ENCODE assay signal across 8 mouse cellular contexts in genomic region chr6:119451981-119452499, GRCm38 (mm10). TPM values are rescaled to one million over a fixed set of nuclear protein-coding genes. Genes with fewer than 3 reads are reported as not detected.
A peak's percentile ranks its signal among the peaks of the same experiment; 100 is the strongest.
DNase-seq lines count a peak whose midpoint lies in the region; ATAC-seq and TF ChIP-seq lines count a peak whose summit lies in the region.

No protein-coding gene starts in this region.

- H3K4me2 ChIP-seq in intestine, embryonic 16.5 days (ENCODE audit: low read depth, low read length): peak overlapping the region; percentile 78
- peak overlapping the region; percentile 62 for H3K4me2 ChIP-seq in stomach, postnatal 0 days (replicated peaks; ENCODE audit: low read depth)

- H3K4me1 ChIP-seq in intestine, embryonic 16.5 days (ENCODE audit: control insufficient read depth, insufficient read depth, low read length): peaks cover 23% of the 10 kb centered on the region
- peaks cover 60% of the 10 kb centered on the region for H3K4me1 ChIP-seq in midbrain, embryonic 10.5 days
- H3K4me1 ChIP-seq in stomach, postnatal 0 days (replicated peaks; ENCODE audit: control insufficient read depth, insufficient read depth): 0 out of 2 replicates have a peak, but pooled peaks cover 3% of the 10 kb centered on the region

- ATAC-seq in intestine, embryonic 16.5 days: peak; percentile 31
- ATAC-seq in stomach, postnatal 0 days (ENCODE audit: low FRiP score, low TSS enrichment): peak; percentile 28; the same call in 1 of the 2 replicates

- peak overlapping the region; percentile 56 for H3K9ac ChIP-seq in intestine, embryonic 16.5 days (ENCODE audit: low read depth, low read length)
- peak overlapping the region; percentile 55 for H3K9ac ChIP-seq in stomach, postnatal 0 days (ENCODE audit: low read length)

- peak; percentile 75 for DNase-seq in adrenal gland, postnatal 10 days
- peak; percentile 67 to 80 for DNase-seq in cerebellum, postnatal 14 days
- DNase-seq in frontal cortex, postnatal 25 days (ENCODE audit: low spot score in 2 of 2): peak; percentile 48 to 67
- DNase-seq in left cerebral cortex, postnatal 36 days (ENCODE audit: low spot score in 2 of 2): peak; percentile 77 to 83
- DNase-seq in midbrain, embryonic 10.5 days (ENCODE audit: low spot score): peak; percentile 66
- peak; percentile 68 for DNase-seq in stomach, postnatal 0 days (ENCODE audit: low spot score)
- no peak for DNase-seq in thymus, adult 18-20 months

- no peak for TF ChIP-seq EP300 in stomach, postnatal 0 days (optimal IDR thresholded peaks at IDR 0.05)

- H3K4me3 ChIP-seq in intestine, embryonic 16.5 days (ENCODE audit: low read length): peak overlapping the region; percentile 36
- peak overlapping the region; percentile 52 for H3K4me3 ChIP-seq in midbrain, embryonic 10.5 days
- peak overlapping the region; percentile 37 for H3K4me3 ChIP-seq in stomach, postnatal 0 days (ENCODE audit: low read depth, low read length)

- no peaks in the 10 kb centered on the region for H3K27me3 ChIP-seq in intestine, embryonic 16.5 days (replicated peaks; ENCODE audit: control insufficient read depth, insufficient read depth, low read length)
- H3K27me3 ChIP-seq in midbrain, embryonic 10.5 days (ENCODE audit: low read depth, poor library complexity, severe bottlenecking): peaks cover 20% of the 10 kb centered on the region
- H3K27me3 ChIP-seq in stomach, postnatal 0 days (ENCODE audit: control insufficient read depth, insufficient read depth, low read length): no peaks in the 10 kb centered on the region

- no peak for TF ChIP-seq CTCF in stomach, postnatal 0 days (IDR thresholded peaks at IDR 0.05; ENCODE audit: low read depth)

- no peaks in the 10 kb centered on the region for H3K9me3 ChIP-seq in intestine, embryonic 16.5 days (ENCODE audit: control insufficient read depth, low read length)
- no peaks in the 10 kb centered on the region for H3K9me3 ChIP-seq in midbrain, embryonic 10.5 days (replicated peaks)
- no peaks in the 10 kb centered on the region for H3K9me3 ChIP-seq in stomach, postnatal 0 days (ENCODE audit: control insufficient read depth, low read length)

- no peaks in the 10 kb centered on the region for H3K36me3 ChIP-seq in intestine, embryonic 16.5 days (ENCODE audit: control insufficient read depth, insufficient read depth, low read length)
- no peaks in the 10 kb centered on the region for H3K36me3 ChIP-seq in midbrain, embryonic 10.5 days
- H3K36me3 ChIP-seq in stomach, postnatal 0 days (ENCODE audit: control insufficient read depth, insufficient read depth, low read length): no peaks in the 10 kb centered on the region

- intact Hi-C loops in left cerebral cortex, postnatal 36 days (cut with DNase I): loop anchor here (1.0 kb wide), 1 partner anchor 27 kb away; the partner anchor contains the start of gene Fbxl14

- 8% methylated on average over 15 of the region's 15 CpGs for WGBS in intestine, embryonic 16.5 days
- under 1% methylated on average over 15 of the region's 15 CpGs for WGBS in midbrain, embryonic 10.5 days
- 5% methylated on average over 15 of the region's 15 CpGs for WGBS in stomach, postnatal 0 days

- H3K27ac ChIP-seq in intestine, embryonic 16.5 days (ENCODE audit: low read length): peak overlapping the region; percentile 61; the same call in 1 of the 2 replicates
- H3K27ac ChIP-seq in midbrain, embryonic 10.5 days (replicated peaks): peak overlapping the region; percentile 84
- peak overlapping the region; percentile 40; the same call in 1 of the 2 replicates for H3K27ac ChIP-seq in stomach, postnatal 0 days (replicated peaks)

RNA-seq across cellular contexts. Expression of gene Fbxl14, which starts 27.4 kb away (rescaled TPM):
- total RNA-seq in adrenal gland, postnatal 10 days (2021): 10 to 100 TPM; 26.8 to 30.0 TPM
- polyA plus RNA-seq in intestine, embryonic 16.5 days (2015; fragmentation: Nextera tagmentation; extraction: Ambion mirVana): 3.7 and 4.1 TPM in 2 replicates
- 10 to 100 TPM; 31.8 to 35.5 TPM for total RNA-seq in left cerebral cortex, postnatal 36 days (2021)
- 2.9 and 3.4 TPM in 2 replicates for polyA plus RNA-seq in midbrain, embryonic 10.5 days (2016; fragmentation: Nextera tagmentation; extraction: Ambion mirVana)
- polyA plus RNA-seq in stomach, postnatal 0 days (2015; fragmentation: Nextera tagmentation; extraction: Ambion mirVana): 2.9 TPM in 2 replicates

RNA-seq across cellular contexts. Expression of gene Adipor2, which starts 34.5 kb away (rescaled TPM):
- total RNA-seq in adrenal gland, postnatal 10 days (2021): 100 to 1,000 TPM; 204 to 214 TPM
- polyA plus RNA-seq in intestine, embryonic 16.5 days (2015; fragmentation: Nextera tagmentation; extraction: Ambion mirVana): 127 and 148 TPM in 2 replicates
- total RNA-seq in left cerebral cortex, postnatal 36 days (2021): 10 to 100 TPM; 38.4 to 39.3 TPM
- polyA plus RNA-seq in midbrain, embryonic 10.5 days (2016; fragmentation: Nextera tagmentation; extraction: Ambion mirVana): 36.9 and 37.1 TPM in 2 replicates
- polyA plus RNA-seq in stomach, postnatal 0 days (2015; fragmentation: Nextera tagmentation; extraction: Ambion mirVana): 80.7 and 90.5 TPM in 2 replicates

Comparison
In these comparisons a context has a peak if more than half of its experiments do, and no peak if none do; other contexts are left out.
1. DNase-seq: peak in adrenal gland, postnatal 10 days (single experiment), cerebellum, postnatal 14 days (2 of 2), frontal cortex, postnatal 25 days (2 of 2), left cerebral cortex, postnatal 36 days (2 of 2), midbrain, embryonic 10.5 days (single experiment) and stomach, postnatal 0 days (single experiment); none in thymus, adult 18-20 months (0 of 2).
2. Peak in every context shown above with its lines, with median percentiles within 50 percentile points of each other: H3K27ac ChIP-seq and H3K4me3 ChIP-seq.